Mouse (Mus musculus): ENCODE measurements around the gene Amot.

GRCm38 (mm10) chrX:145499101-145499500 is 5.9 kb downstream of the Amot start:
- TF ChIP-seq CTCF (IDR thresholded peaks at IDR 0.05; ENCODE audit: low read depth, low read length): no peak
- no peak for TF ChIP-seq GATA1 (IDR thresholded peaks at IDR 0.05; ENCODE audit: borderline replicate concordance, low read length)
- TF ChIP-seq GATA2 (IDR thresholded peaks at IDR 0.05; ENCODE audit: borderline replicate concordance, low read depth, low read length): no peak
- no peak for TF ChIP-seq TAL1 (conservative IDR thresholded peaks at IDR 0.05; ENCODE audit: low read depth, low read length)
- no peak for TF ChIP-seq POLR2AphosphoS5 (IDR thresholded peaks at IDR 0.05; ENCODE audit: insufficient replicate concordance, low read depth, low read length)
